15 mouse cellular contexts compared by ENCODE assay signal in the genomic region with DNA sequence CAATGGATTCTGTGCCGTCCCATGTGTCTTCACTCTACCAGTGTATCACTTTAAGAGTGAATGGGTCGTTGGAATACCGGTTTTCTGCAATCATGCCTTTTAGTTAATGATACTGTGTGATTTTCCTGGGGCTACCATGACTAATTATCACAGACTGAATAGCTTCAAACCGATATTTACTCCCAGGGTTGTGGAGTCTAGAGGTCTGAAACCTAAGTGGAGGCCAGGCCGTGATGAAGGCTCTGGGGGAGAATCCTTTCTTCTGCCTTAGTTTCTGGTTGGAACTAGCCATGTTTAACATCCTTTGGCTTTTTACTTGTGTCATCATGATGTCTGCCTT.
DNase-seq lines count a peak whose midpoint lies in the region; ATAC-seq and TF ChIP-seq lines count a peak whose summit lies in the region.
"Had no signal": no experiment of that assay in that cellular context is flagged by ENCODE, and none has a peak within 500 bp of the region (broad histone marks: within the 10 kb centered on the region; RNA-seq: fewer than 3 reads in every experiment).

No protein-coding gene starts in this region.

- H3K9me3 ChIP-seq in hindbrain, embryonic 10.5 days: no peaks in the 10 kb centered on the region
- H3K9me3 ChIP-seq in hindbrain, postnatal 0 days (ENCODE audit: low read length): no peaks in the 10 kb centered on the region
- H3K9me3 ChIP-seq in neural tube, embryonic 11.5 days (ENCODE audit: control insufficient read depth, low read length): no peaks in the 10 kb centered on the region
- no peaks in the 10 kb centered on the region for H3K9me3 ChIP-seq in hindbrain, embryonic 16.5 days (ENCODE audit: control insufficient read depth, low read length)

- H3K4me1 ChIP-seq in hindbrain, embryonic 10.5 days (replicated peaks): peaks cover 26% of the 10 kb centered on the region
- peaks cover 3% of the 10 kb centered on the region; the same call in 1 of the 2 replicates for H3K4me1 ChIP-seq in hindbrain, postnatal 0 days (ENCODE audit: insufficient read depth, low read length)
- peaks cover 11% of the 10 kb centered on the region for H3K4me1 ChIP-seq in neural tube, embryonic 11.5 days (ENCODE audit: control insufficient read depth, insufficient read depth, low read length)
- peaks cover 12% of the 10 kb centered on the region for H3K4me1 ChIP-seq in hindbrain, embryonic 16.5 days (ENCODE audit: control insufficient read depth, insufficient read depth, low read depth, low read length)

- H3K27me3 ChIP-seq in hindbrain, embryonic 10.5 days (ENCODE audit: insufficient read depth, poor library complexity, severe bottlenecking): no peaks in the 10 kb centered on the region
- no peaks in the 10 kb centered on the region for H3K27me3 ChIP-seq in hindbrain, postnatal 0 days (ENCODE audit: insufficient read depth, low read length)
- no peaks in the 10 kb centered on the region for H3K27me3 ChIP-seq in neural tube, embryonic 11.5 days (ENCODE audit: control insufficient read depth, insufficient read depth, low read length)
- no peaks in the 10 kb centered on the region for H3K27me3 ChIP-seq in hindbrain, embryonic 16.5 days (replicated peaks; ENCODE audit: control insufficient read depth, insufficient read depth, low read length)

- WGBS in hindbrain, embryonic 10.5 days: 73% methylated on average over 5 of the region's 5 CpGs
- 52% methylated on average over 5 of the region's 5 CpGs for WGBS in hindbrain, postnatal 0 days
- WGBS in neural tube, embryonic 11.5 days: 38% methylated on average over 5 of the region's 5 CpGs
- 43% methylated on average over 5 of the region's 5 CpGs for WGBS in hindbrain, embryonic 16.5 days

- ATAC-seq in hindbrain, postnatal 0 days: no peak
- ATAC-seq in neural tube, embryonic 11.5 days (ENCODE audit: insufficient read depth, low FRiP score, low TSS enrichment): no peak
- ATAC-seq in hindbrain, embryonic 16.5 days: 0 out of 2 replicates have a peak, but pooled peaks have one; percentile 2
- no peak for ATAC-seq in megakaryocyte-erythroid progenitor cell, adult 5-6 weeks (replicated peaks; ENCODE audit: low FRiP score, low TSS enrichment, poor library complexity, severe bottlenecking)

- H3K27ac ChIP-seq in hindbrain, embryonic 10.5 days: 0 out of 2 replicates have a peak overlapping the region, but pooled peaks have one; percentile 10
- H3K27ac ChIP-seq in hindbrain, postnatal 0 days: no peak overlapping the region
- H3K27ac ChIP-seq in neural tube, embryonic 11.5 days (ENCODE audit: low read depth, low read length): 0 out of 2 replicates have a peak overlapping the region, but pooled peaks have one; percentile 14
- peak overlapping the region; percentile 7; the same call in 1 of the 2 replicates for H3K27ac ChIP-seq in hindbrain, embryonic 16.5 days (ENCODE audit: low read depth, low read length)
- H3K27ac ChIP-seq: stomach, postnatal 0 days had no signal

- no peak for DNase-seq in hindbrain, embryonic 10.5 days (ENCODE audit: low spot score)
- DNase-seq in hindbrain, postnatal 0 days (ENCODE audit: low spot score): no peak
- DNase-seq in neural tube, embryonic 11.5 days (ENCODE audit: low spot score): no peak
- no peak for DNase-seq in neural tube, embryonic 10.5 days (ENCODE audit: extremely low spot score, low spot score)
- DNase-seq in frontal cortex, postnatal 10 days (ENCODE audit: low spot score in 2 of 2): no peak
- no peak for DNase-seq in layer of hippocampus, postnatal 25 days (ENCODE audit: extremely low spot score in 1 of 2, low spot score in 1 of 2)
- DNase-seq: cerebellum, postnatal 14 days; gastrocnemius, postnatal 14 days; heart, postnatal 10 days; lung, embryonic 14.5 days; thymus, postnatal 14 days had no signal

- no peaks in the 10 kb centered on the region for H3K36me3 ChIP-seq in hindbrain, embryonic 10.5 days
- H3K36me3 ChIP-seq in hindbrain, postnatal 0 days (ENCODE audit: insufficient read depth, low read length): no peaks in the 10 kb centered on the region
- H3K36me3 ChIP-seq in neural tube, embryonic 11.5 days (ENCODE audit: control insufficient read depth, insufficient read depth, low read length): no peaks in the 10 kb centered on the region
- H3K36me3 ChIP-seq in hindbrain, embryonic 16.5 days (ENCODE audit: control insufficient read depth, insufficient read depth, low read length): no peaks in the 10 kb centered on the region

- H3K9ac ChIP-seq in hindbrain, postnatal 0 days (replicated peaks; ENCODE audit: low read length): no peak overlapping the region
- no peak overlapping the region for H3K9ac ChIP-seq in neural tube, embryonic 11.5 days (ENCODE audit: low read length)
- no peak overlapping the region for H3K9ac ChIP-seq in hindbrain, embryonic 16.5 days (ENCODE audit: low read depth, low read length)
- H3K9ac ChIP-seq: lung, embryonic 14.5 days had no signal

- no peak for TF ChIP-seq CTCF in hindbrain, postnatal 0 days (IDR thresholded peaks at IDR 0.05; ENCODE audit: low read depth)

- H3K4me3 ChIP-seq in hindbrain, embryonic 10.5 days: no peak overlapping the region
- H3K4me3 ChIP-seq in hindbrain, postnatal 0 days (ENCODE audit: low read length): no peak overlapping the region
- no peak overlapping the region for H3K4me3 ChIP-seq in neural tube, embryonic 11.5 days (ENCODE audit: low read depth, low read length)
- no peak overlapping the region for H3K4me3 ChIP-seq in hindbrain, embryonic 16.5 days (ENCODE audit: low read length)

- H3K4me2 ChIP-seq in hindbrain, postnatal 0 days (ENCODE audit: low read depth, low read length): no peak overlapping the region
- no peak overlapping the region for H3K4me2 ChIP-seq in neural tube, embryonic 11.5 days (ENCODE audit: low read depth)
- H3K4me2 ChIP-seq in hindbrain, embryonic 16.5 days (ENCODE audit: low read length): no peak overlapping the region
- H3K4me2 ChIP-seq: liver, embryonic 11.5 days; lung, embryonic 14.5 days had no signal
